Mouse (Mus musculus) urinary bladder, postnatal 14 days (tissue): ENCODE data around the gene Fbrs.
"Not testable (repeated sequence)": the region's sequence is repeated elsewhere in the genome, so short reads cannot be mapped to it uniquely, and the experiment has no call there.

Source experiments
- DNase-seq: peaks from one replicate; pipeline ENCODE4 v3.0.0; 2021; ENCODE audit warnings: low spot score

The Fbrs gene

DNA sequence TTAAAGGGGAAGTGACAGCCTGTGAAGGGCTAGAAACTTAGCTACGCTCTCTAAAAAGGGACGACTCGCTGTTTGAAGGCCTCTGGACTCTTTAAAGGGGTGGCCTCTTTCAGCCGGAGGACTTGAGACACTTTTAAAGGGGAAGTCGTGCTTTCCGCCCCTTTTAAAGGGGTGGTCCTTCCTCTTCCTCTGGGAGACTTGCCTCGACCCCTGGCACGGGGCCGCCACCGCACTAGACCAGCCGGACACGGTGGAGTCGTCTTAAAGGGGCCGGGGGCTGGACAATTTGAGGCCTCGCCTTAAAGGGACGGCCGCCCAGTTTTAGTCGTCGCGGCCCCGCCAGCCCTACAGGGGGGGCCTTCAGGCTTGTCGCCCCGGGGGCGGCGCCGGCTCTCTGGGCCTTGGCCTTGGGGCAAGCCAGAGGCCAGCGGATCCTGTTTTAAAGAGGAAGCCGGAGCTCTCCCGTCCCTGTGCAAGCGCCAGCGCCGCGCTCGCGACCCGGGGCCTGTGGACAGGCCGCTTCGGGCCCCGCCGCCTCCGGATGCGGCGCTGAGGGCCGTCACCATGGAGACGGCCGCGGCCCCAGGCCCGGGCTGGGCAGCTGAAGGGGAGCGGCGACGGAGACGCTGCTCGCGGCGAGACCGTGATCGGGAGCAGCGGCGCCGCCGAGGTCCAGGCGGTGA is at the start of gene Fbrs:
Gene Fbrs, plus strand, starts transcription at position 565 of the 683 bp plus-strand sequence.
- DNase-seq = peak; percentile 97

DNA sequence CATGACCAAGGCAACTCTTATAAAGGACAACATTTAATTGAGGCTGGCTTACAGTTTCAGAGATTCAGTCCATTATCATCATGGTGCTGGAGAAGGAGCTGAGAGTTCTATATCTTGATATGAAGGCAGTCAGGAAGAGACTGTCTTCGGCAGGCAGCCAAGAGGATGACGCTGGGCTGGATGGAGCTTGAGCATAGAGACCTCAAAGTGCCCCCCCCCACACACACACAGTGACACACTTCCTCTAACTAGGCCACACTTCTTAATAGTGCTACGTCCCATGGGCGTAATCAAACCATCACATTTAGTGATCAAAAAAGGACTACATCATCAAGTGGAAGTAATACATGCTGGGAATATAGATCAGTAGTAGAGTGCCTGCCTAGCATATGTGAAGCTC is 43.8 kb upstream of the Fbrs start:
- no peak for DNase-seq

DNA sequence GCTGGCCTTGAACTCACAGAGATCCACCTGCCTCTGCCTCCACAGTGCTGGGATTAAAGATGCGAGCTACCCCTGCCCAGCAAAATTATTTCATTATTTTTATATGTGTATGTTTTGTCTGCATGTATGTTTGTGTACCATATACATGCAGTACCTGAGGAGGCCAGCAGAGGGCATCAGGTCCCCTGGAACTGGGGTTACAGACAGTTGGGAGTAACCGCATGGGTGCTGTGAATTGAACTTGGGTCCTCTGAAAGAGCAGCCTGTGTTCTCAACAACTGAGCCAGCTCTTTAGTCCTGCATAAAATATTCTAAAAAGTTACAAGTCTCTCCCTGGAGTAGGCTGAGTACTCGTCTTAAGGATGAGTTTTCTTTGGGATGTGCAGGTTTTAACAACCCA is 41.3 kb upstream of the Fbrs start:
- DNase-seq = no peak

- DNase-seq = no peak
These were observed 35.0 kb upstream of the Fbrs start for GRCm38 (mm10) chr7:127443976-127444375.

- DNase-seq = peak; percentile 93
These were observed 30.3 kb upstream of the Fbrs start, which contains the start of gene Zfp689 for GRCm38 (mm10) chr7:127448521-127449300. Gene Zfp689, minus strand, starts transcription at chr7:127449158.

GRCm38 (mm10) chr7:127449966-127450365 is 29.0 kb upstream of the Fbrs start:
- DNase-seq = no peak

GRCm38 (mm10) chr7:127453056-127453455 is 25.9 kb upstream of the Fbrs start:
- no peak for DNase-seq

GRCm38 (mm10) chr7:127454905-127455304 is 24.1 kb upstream of the Fbrs start:
- no peak for DNase-seq

DNA sequence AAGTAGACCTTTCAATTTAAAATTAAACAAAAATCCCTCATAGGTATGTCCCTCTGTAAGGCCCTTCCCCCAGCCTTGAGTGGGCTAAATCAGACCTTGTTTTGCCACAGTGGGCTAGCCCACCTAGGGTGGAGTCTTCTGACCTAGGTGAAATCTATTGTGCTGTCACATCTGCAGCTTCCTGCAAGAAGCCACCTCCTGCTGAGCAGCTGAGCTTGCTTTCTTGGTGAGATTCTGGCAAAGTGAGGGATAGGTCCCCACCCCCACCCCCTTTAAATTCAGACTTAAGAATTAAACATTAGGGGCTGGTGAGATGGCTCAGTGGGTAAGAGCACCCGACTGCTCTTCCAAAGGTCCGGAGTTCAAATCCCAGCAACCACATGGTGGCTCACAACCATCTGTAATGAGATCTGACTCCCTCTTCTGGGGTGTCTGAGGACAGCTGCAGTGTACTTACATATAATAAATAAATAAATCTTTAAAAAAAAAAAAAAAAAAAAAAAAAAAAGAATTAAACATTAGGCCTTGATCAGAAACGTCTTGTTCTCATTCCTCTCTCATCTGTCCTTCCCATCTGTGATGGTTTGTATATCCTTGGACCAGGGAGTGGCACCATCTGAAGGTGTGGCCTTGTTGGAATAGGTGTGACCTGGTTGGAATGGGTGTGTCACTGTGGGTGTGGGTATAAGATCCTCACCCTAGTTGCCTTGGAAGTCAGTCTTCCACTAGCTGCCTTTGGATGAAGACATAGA is 20.5 kb upstream of the Fbrs start:
- not testable (repeated sequence) for DNase-seq

DNA sequence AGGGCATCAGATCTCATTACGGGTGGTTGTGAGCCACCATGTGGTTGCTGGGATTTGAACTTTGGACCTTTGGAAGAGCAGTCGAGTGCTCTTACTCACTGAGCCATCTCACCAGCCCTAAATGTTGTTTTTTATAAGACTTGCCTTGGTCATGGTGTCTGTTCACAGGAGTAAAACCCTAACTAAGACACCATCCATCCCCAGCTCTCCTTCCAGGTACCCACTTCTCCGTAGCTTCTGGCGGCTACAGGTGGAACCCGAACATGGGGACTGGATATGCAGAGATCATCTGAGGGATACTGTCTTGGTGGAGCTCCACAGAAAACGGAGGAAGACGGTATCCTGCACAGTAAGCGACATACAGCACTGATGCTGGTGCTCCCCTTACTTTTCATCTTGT is 19.7 kb upstream of the Fbrs start, which contains the start of gene Prr14:
Gene Prr14, plus strand, starts transcription at position 301 of the 400 bp plus-strand sequence.
- DNase-seq = not testable (repeated sequence)

DNA sequence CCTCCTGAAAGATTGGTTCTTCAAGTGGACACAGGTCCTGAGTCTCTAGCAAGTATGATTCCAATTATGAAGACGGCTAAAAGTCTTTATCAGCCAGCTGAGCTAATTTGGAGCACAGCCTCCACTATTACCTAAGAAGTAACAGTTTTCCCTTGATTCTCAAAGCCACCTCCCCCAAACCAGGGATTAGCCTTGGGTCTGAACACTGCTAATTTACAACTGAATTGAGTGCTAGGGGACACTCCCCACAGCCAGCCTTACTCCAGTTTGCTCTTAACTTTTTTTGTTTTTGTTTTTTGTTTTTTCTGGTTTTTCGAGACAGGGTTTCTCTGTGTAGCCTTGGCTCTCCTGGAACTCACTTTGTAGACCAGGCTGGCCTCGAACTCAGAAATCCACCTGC is 13.8 kb upstream of the Fbrs start:
- no peak for DNase-seq

DNA sequence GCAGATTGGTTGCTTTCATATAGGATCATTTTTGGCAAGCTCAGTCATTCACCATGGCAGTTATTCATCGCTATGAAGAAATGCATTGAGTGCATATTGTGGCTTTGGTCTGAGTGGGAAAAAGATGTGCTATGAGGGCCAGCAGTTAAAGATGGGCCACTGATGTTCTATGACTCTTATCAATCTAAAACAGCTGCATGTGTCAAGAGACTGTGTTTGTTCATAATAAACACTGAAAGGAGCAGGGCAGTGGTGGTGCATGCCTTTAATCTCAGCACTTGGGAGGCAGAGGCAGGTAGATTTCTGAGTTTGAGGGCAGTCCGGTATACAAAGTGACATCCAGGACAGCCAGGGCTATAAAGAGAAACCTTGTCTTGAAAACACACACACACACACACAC is 13.3 kb upstream of the Fbrs start:
- not testable (repeated sequence) for DNase-seq

DNA sequence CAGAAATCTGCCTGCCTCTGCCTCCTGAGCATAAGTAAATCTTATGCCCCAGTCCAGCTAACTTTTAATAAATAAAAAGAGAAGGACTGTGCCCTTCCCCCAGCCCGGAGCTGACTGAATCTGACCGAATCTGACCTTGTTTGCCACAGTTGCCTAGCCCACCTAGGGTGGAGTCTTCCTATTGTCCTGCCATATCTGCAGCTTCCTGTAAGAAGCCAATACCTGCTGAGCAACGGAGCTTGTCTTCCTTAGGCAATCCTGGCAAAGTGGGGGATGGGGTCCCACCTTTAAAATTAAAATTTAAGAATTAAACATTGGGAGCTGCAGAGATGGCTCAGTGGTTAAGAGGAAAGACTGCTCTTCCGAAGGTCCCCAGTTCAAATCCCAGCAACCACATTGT is 12.4 kb upstream of the Fbrs start:
- no peak for DNase-seq

GRCm38 (mm10) chr7:127470011-127470715 is 8.8 kb upstream of the Fbrs start:
- no peak for DNase-seq

- DNase-seq = peak; percentile 91
These were observed 8.0 kb upstream of the Fbrs start for GRCm38 (mm10) chr7:127470743-127471645.

- peak; percentile 54 for DNase-seq
These were observed 7.4 kb upstream of the Fbrs start for GRCm38 (mm10) chr7:127471646-127472010.

DNA sequence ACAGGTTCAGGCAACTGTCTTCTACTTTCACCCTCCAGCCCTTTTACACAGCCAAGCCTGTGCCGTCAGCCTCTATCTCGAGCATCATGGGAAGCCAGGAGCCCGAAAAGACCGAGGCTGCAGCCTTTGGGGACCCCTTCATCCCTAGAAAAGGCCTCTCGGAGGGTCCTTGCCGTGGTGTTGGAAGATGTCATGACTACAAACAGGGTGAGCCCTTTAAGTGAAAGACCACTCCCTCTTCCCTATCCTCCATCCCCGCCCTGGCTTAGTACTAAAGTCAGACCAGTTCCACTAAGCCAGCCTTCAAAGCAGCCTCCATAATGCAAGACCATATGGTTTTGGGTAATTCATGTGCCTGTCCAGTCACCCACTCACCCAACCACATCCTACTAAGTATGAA is 6.9 kb upstream of the Fbrs start:
- DNase-seq = no peak

DNA sequence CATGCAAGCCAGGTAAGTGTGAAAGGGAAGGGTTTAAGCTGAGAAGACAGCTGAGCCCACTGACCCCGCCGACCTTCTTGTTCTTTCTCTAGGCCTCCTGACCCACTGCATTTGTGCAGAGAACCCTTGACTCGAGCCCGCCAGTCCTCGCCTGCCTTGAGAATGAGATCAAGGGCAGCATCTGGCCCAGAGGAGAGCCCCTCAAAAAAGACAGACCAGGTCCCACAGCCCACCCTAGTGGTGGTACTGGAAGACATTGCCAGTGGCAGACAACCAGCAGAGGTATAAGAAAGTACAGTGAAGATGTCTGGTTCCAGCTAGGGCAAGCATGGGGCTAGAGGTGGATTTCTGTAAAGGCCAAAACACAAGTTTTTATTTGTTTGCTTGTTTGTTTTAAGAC is 5.3 kb upstream of the Fbrs start:
- no peak for DNase-seq

GRCm38 (mm10) chr7:127474378-127475070 is 4.5 kb upstream of the Fbrs start:
- no peak for DNase-seq

- no peak for DNase-seq
These were observed 3.7 kb upstream of the Fbrs start for GRCm38 (mm10) chr7:127475186-127475740.
